Mouse (Mus musculus) erythroblast, adult 5-6 weeks (primary cell): ENCODE data around the gene Ddx42. TPM values are rescaled to one million over a fixed set of nuclear protein-coding genes. Genes with fewer than 3 reads are reported as not detected.

Experiments used
- ATAC-seq: replicated peaks from 2 replicates; pipeline ENCODE4 v1.8.0; 2016; ENCODE audit warnings: moderate number of reproducible peaks, mild to moderate bottlenecking, moderate TSS enrichment, inconsistent platforms; ENCODE audit not compliant: poor library complexity, low FRiP score, severe bottlenecking
- total RNA-seq, 2 experiments: library from RNA; stranded (forward) in 1 of 2; stranded (reverse) in 1 of 2; fragments of 150-400 nt in 1 of 2; fragments of 200-764, 138-1000 nt in 1 of 2; gene quantifications; 2 replicates each; pipeline versions ENCODE4 v1.2.3 to v1.2.4; 2015 to 2017; ENCODE audit warnings: low replicate concordance in 2 of 2

Gene Ddx42
- total RNA-seq, 2 experiments from 2014 or later, result 13.4 to 18.8 TPM

GRCm38 (mm10) chr11:106266431-106266830 is 49.7 kb downstream of the Ddx42 start:
- ATAC-seq, result no peak

GRCm38 (mm10) chr11:106267311-106267852 is 50.7 kb downstream of the Ddx42 start:
- ATAC-seq, result no peak

- ATAC-seq, result no peak
Observed at GRCm38 (mm10) chr11:106267871-106268270, 51.1 kb downstream of the Ddx42 start.

- no peak for ATAC-seq
Observed at GRCm38 (mm10) chr11:106268326-106269059, 51.8 kb downstream of the Ddx42 start.

GRCm38 (mm10) chr11:106269060-106269431 is 52.3 kb downstream of the Ddx42 start:
- no peak for ATAC-seq

- no peak for ATAC-seq
Observed at GRCm38 (mm10) chr11:106271131-106271793, 54.5 kb downstream of the Ddx42 start.

- ATAC-seq, result peak; percentile 35; the same call in 1 of the 2 replicates
Observed at GRCm38 (mm10) chr11:106271794-106272643, 55.3 kb downstream of the Ddx42 start.

GRCm38 (mm10) chr11:106272644-106273310 is 56.1 kb downstream of the Ddx42 start, which contains the start of gene Smarcd2:
TSS of gene Smarcd2 (minus strand) at chr11:106272972.
- ATAC-seq, result peak; percentile 88

GRCm38 (mm10) chr11:106273311-106273684 is 56.6 kb downstream of the Ddx42 start:
- ATAC-seq, result no peak

- no peak for ATAC-seq
Observed at GRCm38 (mm10) chr11:106273811-106274210, 57.1 kb downstream of the Ddx42 start.

- ATAC-seq, result no peak
Observed at GRCm38 (mm10) chr11:106274374-106274773, 57.6 kb downstream of the Ddx42 start.

GRCm38 (mm10) chr11:106274971-106275411 is 58.3 kb downstream of the Ddx42 start:
- no peak for ATAC-seq

- peak; percentile 54 for ATAC-seq
Observed at GRCm38 (mm10) chr11:106276454-106276853, 59.7 kb downstream of the Ddx42 start, which contains the start of gene Tcam1. TSS of gene Tcam1 (plus strand) at chr11:106276672.

GRCm38 (mm10) chr11:106282452-106282851 is 65.7 kb downstream of the Ddx42 start:
- no peak for ATAC-seq

GRCm38 (mm10) chr11:106283371-106283770 is 66.6 kb downstream of the Ddx42 start:
- no peak for ATAC-seq

- ATAC-seq, result no peak
Observed at GRCm38 (mm10) chr11:106284126-106284525, 67.4 kb downstream of the Ddx42 start.

- ATAC-seq, result no peak
Observed at GRCm38 (mm10) chr11:106286206-106286605, 69.5 kb downstream of the Ddx42 start.

GRCm38 (mm10) chr11:106286987-106287386 is 70.3 kb downstream of the Ddx42 start:
- ATAC-seq, result no peak

GRCm38 (mm10) chr11:106289369-106289768 is 72.6 kb downstream of the Ddx42 start:
- no peak for ATAC-seq
